Mouse (Mus musculus): ENCODE results near the gene Macf1.
A peak's percentile ranks its signal among the peaks of the same experiment; 100 is the strongest.

The Macf1 gene

DNA sequence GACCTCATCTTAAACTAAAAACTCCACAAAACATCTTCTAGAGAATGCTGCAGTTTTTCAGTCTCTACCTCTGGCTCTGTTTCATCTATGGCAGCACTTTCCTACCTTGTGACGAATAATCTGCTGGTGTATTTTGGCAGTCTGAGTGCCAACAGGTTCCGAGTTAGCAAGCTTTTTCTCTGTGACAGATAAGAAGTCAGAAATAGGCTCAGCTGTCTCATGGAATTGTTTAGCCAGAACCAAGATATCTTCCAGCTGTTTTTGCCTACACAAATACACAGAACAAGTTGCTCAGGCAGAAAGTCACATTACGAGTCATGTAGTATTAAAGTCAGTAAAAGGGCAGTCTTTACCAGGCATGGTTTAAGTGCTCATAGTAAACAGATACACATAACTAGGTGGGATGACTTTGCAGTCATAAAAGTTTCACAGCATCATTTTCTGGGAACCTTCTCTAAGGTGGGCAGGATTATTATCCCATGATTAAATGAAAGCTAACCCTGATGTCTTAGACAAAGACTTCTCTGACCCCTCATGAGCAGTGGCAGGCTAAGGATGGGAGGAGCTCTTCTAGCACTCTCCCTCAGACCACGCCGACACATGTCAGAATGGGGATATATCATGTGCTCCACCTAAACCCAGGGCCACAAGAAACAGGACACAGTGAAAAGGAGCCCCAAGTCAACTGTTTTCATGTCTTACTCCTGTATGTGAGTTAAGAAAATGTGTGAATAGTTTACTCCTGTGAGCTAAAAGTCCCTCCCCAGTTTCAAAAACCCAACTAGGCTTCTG lies 286.3 kb downstream of the Macf1 start:
- DNase-seq, result no peak

DNA sequence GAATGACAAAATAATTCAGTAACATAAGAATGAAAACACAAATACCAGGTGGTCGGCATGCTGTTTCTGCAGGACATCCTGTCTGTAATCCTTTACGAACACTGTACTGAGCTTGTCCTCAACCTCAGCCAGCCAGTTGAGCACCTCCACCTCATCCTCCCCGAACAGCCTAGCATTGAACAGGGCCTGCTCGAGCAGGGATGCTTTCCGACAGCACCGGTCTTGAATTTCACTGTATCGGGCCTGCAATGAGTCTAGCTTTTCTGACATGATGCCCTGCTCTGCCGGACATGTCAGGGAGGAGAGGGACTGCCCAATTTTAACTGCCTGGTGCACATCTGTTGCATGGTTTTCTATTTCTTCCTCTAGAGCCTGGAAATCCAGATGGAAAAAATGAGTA lies 287.1 kb downstream of the Macf1 start:
- no peak for DNase-seq

DNA sequence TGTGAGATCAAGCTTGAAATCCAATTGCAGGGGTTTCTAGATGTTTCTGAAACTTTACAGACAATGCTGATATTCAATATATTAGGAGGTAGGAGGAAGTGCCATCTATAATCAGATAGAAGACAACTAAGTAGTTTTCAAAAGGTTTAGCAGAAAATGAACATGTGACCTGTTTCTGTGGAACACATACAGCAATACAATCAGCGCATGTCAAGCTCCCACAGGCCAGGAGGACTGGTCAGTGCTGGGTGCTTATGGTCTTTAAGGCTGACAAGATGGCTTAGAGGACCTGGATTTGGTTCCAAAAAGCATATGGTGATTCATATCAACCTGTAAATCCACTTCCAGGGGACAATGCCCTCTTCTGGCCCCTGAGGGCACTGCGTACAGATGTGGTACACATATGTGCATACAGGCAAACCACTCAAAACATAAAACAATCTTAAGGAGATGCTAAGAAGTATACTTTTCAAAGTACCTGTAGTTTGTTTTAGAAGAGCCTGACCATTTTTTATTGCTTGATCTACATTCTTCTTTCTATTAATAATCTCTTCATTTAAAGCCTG lies 288.6 kb downstream of the Macf1 start:
- DNase-seq, result no peak

DNA sequence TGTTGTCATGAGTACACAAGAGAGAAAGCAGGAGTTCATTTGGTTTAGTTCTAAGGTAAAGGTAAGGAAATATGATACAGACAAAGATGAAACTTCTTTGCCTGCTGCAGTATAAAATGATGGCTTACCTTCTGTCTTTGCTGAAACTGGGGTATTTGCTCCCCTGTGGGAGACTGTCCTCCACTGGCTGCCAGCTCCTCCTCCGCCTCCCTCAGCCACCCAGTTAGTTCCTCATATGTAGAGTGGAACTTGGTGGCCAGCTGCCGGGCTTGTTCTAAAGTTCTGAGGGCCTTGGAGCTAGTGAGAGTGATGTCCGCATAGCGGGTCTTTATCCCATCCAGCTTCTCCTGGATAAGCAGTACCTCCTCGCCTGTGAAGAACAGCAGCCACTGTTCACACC lies 289.3 kb downstream of the Macf1 start:
- no peak for DNase-seq

DNA sequence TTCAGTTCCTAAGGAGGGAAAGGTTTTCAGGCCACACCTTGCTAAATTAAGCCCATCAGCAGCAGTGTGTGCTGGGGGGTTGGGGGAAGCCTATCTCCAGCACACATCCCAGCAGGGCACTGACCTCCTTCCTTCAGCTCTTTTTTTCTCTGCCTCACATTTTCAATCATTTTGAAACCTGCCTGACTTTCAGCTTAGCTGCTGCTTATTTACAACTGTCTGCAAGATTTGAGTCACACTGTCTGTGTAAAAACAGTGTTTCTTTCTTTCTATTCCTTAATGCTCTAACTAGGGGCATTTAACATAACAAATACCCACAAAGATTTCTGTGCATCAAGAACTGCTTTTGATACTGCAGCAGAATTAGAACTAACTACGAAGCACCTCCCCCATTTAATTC lies 289.9 kb downstream of the Macf1 start:
- no peak for DNase-seq

DNA sequence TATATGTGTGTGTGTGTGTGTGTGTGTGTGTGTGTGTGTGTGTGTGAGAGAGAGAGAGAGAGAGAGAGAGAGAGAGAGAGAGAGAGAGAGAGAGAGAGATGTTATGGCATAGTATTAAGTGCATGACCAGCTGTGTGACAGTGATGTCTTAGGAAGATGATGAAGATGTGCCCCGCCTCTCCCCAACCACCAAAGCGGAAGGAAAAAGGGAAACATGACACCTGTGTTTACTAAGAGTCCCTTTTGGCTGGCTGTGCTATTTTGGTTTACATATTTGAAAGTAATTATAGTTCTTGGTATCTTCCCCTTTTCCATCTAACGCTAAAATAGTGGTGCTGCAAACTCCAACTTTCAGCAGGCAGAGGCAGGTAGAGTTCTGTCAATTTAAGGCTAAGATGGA lies 291.2 kb downstream of the Macf1 start:
- no peak for DNase-seq

DNA sequence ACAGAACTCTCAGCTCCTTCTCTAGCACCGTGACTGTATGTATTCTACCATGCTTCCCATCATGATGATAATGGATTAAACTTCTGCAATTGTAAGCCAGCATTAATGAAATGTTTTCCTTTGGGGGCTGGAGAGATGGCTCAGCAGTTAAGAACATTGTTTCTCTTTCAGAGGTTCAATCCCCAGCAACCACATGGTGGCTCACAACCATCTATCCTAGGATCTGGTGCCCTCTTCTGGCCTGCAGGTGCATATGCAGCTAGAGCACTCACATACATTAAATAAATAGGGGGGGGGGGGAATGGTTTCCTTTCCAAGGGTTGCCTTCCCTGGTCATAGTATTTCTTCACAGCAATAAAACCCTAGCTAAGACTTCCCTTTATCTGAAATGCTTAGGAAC lies 292.0 kb downstream of the Macf1 start:
- DNase-seq, result peak; percentile 23

DNA sequence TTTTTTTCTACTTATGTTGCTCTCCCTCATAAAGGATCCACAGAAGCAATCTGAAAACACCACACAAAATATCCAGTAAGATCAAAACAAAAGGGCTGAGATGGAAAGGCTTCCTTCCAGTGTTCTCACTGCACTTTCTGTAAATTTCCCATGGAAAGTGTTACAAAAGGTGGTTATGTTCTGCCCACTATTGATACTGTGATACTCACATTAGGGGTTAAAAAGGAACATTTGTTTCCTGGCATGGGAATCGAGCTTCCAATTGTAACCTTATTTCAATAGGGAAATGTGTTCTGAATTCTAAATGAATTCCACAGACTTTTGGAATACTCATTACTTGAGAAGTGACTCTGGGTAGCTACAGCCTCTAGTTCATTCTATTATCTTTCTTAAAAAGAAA lies 299.1 kb downstream of the Macf1 start:
- DNase-seq, result no peak

DNA sequence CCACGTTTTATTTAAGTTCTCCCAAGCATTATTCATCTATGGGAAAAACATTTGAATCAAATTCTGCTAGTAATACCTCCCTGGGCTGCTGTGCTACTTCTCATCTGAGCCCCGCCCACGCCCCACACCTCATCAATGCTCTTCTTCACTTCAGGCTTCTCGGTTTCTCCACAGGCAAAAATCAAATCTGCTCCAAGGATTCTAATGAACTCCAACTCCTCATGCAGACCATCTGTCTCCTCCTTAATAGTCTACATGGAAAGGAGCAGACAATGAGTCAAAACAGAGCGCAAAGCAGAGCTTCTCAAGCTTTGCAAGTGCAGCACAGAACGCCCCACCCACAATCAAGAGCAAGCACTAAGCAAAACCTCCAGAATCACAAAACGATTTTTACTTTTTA lies 301.0 kb downstream of the Macf1 start:
- no peak for DNase-seq

DNA sequence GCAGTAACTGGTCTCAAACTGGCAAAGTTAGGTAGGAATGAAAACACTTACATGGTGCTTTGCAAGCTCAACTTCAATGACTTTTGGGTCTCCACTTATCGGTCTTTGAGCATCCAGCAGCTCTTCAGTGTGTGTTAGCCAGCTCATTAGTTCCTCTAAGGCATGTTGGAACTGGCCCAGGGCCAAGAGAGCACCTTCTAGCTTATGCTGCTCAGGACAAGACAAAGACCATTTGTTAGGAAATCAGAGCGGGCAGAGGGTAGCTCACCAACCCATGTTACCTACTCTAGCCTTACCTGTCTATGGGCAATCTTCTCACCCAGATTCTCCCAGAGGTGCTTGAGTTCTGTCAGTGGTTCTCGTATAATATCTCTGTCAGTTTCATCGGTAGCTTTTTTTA lies 302.1 kb downstream of the Macf1 start:
- DNase-seq, result no peak

DNA sequence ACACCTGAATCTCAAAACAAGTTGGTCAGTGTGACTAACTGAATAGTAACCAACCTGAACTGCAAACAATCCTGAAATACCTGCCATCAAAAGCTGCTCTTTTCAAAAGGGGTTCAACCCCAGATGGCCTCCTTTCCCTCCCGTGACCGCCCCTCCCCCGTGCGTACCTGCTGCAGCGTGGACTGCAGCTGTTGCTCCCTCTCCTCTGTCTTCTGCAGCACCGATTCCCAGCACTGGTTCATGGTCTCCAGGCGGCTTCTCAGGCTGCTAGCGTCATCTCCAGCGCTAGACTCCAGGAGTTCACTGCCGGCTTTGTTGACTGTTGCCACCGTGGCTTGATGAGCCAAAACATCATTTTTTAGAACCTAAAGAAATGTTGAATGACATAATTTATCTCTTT lies 302.6 kb downstream of the Macf1 start:
- no peak for DNase-seq

DNA sequence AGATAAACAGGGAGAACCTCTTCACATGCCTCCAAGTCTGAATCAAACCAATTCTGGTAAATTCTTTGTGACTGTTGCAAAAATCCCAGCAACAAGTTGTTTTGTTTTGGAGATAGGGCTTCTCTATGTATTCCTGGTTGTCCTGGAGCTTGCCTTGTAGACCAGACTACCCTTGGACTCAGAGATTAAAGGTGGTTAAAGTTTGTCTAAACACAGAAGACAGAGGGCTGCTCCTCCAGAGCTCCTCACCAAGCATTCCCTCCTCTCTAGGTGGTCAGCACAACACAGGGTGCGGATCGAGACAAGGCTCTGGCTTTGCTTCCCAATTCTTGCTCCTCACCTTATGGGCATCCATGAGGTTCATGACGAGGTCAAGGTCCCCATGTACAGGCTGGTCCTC lies 308.1 kb downstream of the Macf1 start:
- DNase-seq, result no peak

DNA sequence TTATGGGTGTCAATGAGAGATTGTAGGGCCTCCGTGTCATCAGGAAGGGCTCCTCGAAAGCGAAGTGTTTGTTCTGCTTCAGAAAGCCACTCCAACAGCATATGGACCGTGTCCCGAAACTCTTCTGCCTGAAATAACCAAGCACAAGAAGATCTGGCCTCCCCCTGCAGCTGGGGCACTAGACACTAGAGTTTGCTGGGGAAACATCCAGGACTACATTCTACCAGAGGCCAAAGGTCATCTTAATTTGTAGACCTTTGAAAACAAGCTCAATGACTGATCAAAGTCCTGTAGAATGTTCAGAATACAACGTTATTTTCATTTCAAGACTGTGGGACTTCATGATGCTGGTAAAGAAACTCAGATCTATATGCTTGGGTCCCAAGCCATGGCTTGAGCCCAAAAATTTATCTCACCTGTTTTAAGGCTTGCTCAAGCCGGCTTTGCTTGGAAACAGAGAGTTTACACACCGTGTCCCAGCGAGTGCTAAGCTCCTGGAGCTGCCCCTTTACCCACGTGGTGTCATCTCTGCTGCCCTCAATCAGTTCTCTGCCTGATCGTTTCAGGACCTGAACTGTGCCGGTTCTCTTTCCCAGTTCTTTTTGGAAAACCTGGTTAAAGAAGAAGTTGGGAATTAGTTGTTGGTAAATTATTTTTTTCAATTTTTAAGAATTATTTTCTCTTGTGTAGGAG lies 309.7 kb downstream of the Macf1 start:
- no peak for DNase-seq

DNA sequence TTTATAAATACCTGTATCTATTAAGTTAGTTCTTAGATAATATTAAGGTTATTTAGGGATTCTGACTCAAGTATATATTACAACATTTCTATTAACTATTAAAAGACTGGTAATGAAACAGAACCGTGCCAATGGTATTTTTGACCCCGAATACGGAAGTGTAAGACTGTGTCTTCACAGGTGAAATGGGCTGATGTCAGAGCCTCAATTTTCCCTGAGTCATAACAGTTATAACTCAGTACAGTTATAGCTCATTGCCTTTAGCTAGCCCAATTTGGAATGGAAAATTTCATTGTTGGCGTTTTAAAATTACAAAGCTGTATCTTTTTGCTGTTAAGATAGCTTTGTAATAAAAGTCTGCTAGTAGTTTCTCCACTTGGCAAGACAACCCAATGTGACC lies 320.6 kb downstream of the Macf1 start:
- no peak for DNase-seq

DNA sequence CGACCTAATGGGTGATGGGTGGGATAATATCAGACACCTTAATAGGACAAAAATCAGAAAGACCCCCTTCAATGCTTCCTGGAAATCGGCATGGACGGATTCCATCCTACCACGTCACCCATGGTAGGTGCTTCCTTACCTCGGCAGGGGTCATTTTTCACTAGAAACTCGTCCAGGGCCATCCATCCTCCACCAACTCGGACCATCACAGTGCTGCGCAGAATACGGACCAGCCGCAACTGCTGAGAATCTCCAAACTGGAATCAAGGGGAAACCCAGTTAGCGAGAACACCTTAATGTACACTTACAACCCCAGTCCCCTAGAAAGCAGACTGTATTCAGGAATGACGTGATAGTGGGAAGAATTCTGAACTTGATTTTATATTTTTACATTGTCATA lies 323.4 kb downstream of the Macf1 start:
- no peak for DNase-seq

DNA sequence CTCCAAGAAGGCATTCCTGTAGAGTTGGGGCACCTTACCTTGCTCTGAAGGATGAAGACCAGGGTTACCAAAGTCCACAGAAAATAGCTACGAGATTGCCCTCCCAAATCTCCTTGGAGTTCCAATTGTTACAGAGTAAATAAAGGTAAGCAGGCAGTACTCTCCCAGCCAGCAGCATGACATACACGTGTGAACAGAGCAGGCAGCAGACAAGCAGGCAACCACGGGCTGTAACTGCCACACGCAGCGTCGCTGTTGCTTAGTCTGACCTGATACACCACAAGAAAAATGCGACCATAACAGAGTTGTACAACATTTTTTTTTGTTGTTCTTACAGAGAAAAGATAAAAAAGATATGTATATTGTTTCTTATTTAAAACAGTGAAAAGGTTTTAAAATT lies 325.5 kb downstream of the Macf1 start:
- no peak for DNase-seq

DNA sequence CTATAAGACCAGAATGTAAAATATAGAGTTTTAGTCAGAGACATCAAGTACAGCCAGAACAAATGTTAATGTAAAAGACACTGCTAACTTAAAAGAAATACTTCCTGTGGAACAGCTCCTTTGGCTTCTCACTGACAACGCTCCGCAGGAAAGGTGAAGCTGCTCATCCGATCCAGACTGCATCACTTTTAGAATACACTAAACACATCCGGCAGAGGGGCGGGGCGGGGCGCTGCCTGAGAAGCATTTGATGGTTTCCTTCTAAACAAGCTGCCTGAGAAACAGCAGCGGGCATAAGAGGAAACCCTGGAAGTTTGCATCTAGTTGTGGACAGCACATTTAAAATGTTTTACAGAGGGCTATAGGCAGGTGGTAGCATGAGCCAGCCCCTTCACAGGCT lies 328.2 kb downstream of the Macf1 start:
- DNase-seq, result no peak

DNA sequence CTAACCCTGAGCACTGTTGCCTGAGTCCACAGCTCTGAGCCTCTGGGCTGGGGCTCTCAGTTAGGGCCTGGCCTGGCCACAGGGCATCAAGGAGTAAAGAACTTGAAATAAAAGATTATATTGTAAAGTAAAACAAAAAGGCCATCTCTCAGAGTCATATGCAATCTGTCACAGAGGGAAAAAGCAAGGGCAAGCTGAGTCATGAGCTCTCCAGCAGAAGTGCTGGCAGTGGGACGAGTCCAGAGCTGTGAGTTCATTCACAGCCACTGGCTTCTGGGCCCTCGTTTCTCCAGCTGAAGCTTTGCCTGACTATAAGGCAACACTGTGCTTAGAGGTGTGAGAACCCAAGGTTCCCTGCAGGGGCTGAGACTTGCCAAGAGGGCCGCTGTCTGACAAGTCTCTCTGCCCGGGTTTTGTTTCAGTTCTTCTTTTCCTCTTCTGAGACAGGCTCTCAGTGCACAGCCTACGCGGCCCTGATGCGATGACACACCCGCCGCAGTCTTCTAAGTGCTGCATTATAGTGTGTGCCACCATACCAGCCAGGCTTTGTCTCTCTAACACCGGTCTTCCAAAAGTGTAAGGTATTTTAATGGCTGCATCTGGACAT lies 330.8 kb downstream of the Macf1 start:
- DNase-seq, result no peak

DNA sequence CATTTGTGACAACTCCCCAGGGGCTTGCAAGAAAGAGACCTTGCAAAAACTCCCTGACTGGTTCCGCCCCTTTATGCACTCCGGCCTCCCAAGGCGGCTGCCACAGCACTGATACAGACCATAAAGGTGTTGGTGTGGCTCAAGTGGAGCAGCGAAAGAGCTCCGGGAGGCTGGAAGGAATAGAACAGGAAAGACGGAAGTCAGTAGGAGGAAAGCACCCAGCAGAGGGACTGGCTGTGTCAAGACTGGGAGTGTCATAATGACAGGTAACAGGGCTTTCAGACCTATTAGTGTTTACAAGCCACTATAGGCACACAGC lies 340.7 kb downstream of the Macf1 start:
- DNase-seq, result no peak

DNA sequence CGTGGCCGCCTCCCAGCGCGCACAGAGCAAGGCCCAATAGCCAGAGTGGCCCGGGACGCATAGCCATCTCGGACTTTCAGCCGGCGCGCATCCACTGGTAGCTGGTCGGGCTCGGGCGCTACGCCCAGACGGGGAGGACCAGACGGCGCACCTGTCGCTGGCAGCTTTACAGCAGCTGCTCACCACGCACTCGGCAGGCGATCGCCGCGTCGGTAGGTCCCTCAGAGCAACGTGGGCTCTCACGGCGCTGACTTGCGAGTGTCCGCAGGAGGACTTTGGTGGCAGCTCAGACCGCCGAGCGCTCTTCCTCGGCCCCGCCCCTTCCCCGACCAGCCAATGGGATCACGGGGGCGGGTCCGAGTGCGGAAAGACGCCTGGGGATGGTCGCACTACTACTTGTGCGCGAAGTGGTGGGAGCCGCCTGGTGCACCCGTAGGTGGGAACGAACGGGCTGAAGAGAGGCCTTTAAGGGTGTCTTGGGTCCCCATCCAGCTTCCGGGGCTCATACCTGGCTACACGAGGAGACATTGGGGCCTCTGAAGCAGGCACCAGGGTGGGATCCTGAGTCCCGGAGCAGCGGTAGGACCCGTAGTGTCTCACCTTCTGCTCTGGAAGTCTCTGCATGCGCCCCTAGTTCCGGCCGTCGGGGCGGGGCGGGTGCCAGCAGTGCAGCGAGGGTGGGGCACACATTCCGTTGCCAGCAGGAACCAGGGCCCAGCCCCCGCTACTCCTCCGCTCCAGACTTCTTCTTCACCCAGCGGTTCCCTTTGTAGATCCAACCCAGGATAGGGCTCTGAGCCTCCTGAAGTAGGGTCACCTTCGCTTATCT lies 341.3 kb downstream of the Macf1 start, which contains the start of gene Bmp8a:
Bmp8a (minus strand) TSS at position 611 of the 829 bp plus-strand sequence.
- peak; percentile 79 for DNase-seq

DNA sequence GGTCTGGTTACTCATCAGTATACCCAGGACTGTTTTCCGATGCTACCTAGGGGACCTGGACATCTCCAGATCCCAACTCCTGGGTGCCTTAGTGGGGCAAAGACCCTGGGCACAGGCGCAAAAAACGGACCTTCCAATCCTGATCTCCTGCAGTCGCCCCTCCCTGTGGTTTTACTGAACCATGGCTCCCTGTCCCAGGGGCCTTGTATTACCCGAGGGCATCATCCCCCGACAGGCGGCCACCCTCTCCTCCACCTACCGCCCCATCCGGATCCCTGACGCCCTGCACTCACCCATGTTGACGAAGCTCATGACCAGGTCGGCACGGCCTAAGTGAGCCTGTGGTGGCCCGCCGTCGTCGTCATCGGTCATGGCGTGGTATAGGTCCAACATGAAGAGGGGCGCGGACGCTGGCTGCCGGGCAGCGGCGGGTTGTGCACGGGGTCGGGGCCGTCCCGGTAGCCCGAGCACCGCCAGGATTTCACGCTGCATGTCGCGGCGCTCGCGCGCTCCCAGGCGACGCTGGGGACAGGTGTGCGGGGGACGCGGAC lies 342.0 kb downstream of the Macf1 start:
- no peak for DNase-seq

DNA sequence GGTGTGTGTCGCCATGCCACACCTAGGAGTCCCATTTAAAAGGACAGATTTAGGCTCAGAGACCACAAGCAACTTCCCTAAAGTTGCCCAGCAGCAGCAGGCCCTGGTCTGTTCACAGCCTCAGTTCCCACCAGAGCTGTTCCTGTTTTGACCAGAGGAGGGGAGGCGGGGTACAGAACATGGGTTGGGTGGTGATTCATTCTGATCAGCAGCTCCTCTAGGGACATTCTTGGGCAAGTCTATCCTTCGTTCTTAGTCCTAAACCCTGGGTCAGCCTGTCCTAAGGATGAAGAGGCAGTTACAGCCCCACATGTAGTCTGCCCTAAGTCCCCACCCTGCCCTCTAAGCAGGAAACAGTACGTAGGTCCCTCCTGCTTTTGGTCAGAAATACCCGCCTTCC lies 343.9 kb downstream of the Macf1 start:
- no peak for DNase-seq

DNA sequence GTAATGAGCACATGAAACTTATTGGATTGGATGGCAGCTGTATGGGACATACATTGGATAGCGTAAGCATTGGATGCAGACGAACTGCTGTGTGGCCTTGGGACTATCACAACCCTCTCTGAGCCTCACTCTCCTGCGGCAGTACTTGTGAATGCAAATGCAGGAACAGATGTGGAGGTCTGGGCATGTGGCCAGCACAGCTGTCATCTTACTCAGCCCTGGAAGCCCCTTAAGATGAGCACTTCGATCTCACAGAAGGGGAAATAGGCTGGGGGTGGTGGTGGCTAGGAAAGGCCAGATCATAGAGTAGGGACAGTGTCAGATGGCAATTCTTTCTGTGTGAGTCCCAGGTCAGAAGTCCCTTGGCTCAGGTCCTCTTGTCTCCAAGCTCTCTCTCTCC lies 346.5 kb downstream of the Macf1 start:
- no peak for DNase-seq

Measured in lung, postnatal 10 days (tissue).